Mouse (Mus musculus) liver, postnatal 0 days (tissue): Measurements from ENCODE around the gene Foxj3.

ENCODE experiments used
- CTCF ChIP-seq: sonication (generic); IDR thresholded peaks from 2 replicates; pipeline ENCODE4 v1.5.1; 2016; ENCODE audit warnings: antibody characterized with exemption, low read depth
- EP300 ChIP-seq: IDR thresholded peaks from 2 replicates; pipeline ENCODE4 v1.6.1; 2016; ENCODE audit warnings: antibody characterized with exemption, low read depth, mild to moderate bottlenecking

GRCm38 (mm10) chr4:119662151-119662550 lies 125.3 kb downstream of the Foxj3 start:
- TF ChIP-seq CTCF (no peak), EP300 (no peak)
